Comparison of ENCODE assay signal across 9 mouse cellular contexts in the genomic region with DNA sequence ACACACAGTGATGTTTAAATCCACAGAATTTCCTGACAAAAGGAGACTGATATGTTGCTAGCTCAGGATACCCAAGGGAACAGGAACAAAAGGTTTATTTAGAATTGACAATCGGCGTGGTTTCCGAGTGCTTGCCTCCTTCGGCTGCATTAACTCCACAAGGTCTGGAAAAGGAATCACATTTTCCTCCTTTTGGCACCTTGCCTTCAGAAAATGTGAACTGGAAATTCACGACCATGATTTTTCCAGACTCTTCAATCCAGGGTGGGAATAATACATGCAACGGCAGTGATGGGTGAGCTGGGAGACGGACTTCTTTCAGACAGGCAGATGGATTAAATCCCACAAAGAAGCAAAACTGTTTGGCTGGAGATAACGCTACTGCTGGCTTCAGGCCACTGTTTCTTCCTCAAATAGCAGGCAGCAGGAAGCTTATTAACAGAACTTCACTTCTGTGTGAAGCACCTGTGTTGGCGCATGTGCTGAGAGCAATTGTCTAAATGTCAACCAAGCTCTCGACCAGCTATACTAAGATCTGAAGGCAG. TPM values are rescaled to one million over a fixed set of nuclear protein-coding genes. Genes with fewer than 3 reads are reported as not detected.
A peak's percentile ranks its signal among the peaks of the same experiment; 100 is the strongest.
DNase-seq lines count a peak whose midpoint lies in the region; ATAC-seq lines count a peak whose summit lies in the region.
"Had no signal": no experiment of that assay in that cellular context is flagged by ENCODE, and none has a peak within 500 bp of the region (broad histone marks: within the 10 kb centered on the region; RNA-seq: fewer than 3 reads in every experiment).

No protein-coding gene starts in this region.

- H3K27me3 ChIP-seq in heart, embryonic 10.5 days (ENCODE audit: insufficient read depth, poor library complexity, severe bottlenecking), result no peaks in the 10 kb centered on the region
- no peaks in the 10 kb centered on the region for H3K27me3 ChIP-seq in heart, embryonic 11.5 days (ENCODE audit: control insufficient read depth, insufficient read depth, low read length)
- no peaks in the 10 kb centered on the region for H3K27me3 ChIP-seq in kidney, embryonic 15.5 days
- H3K27me3 ChIP-seq: liver, embryonic 15.5 days had no signal

- H3K36me3 ChIP-seq in heart, embryonic 10.5 days, result no peaks in the 10 kb centered on the region
- no peaks in the 10 kb centered on the region for H3K36me3 ChIP-seq in heart, embryonic 11.5 days (ENCODE audit: control insufficient read depth, insufficient read depth, low read length)
- no peaks in the 10 kb centered on the region for H3K36me3 ChIP-seq in kidney, embryonic 15.5 days
- H3K36me3 ChIP-seq: liver, embryonic 15.5 days had no signal

- no peak overlapping the region for H3K9ac ChIP-seq in heart, embryonic 11.5 days (ENCODE audit: low read depth, low read length)
- no peak overlapping the region for H3K9ac ChIP-seq in kidney, embryonic 15.5 days
- H3K9ac ChIP-seq: liver, embryonic 15.5 days had no signal

- H3K4me3 ChIP-seq in heart, embryonic 10.5 days, result no peak overlapping the region
- H3K4me3 ChIP-seq in heart, embryonic 11.5 days (ENCODE audit: low read depth, low read length), result no peak overlapping the region
- no peak overlapping the region for H3K4me3 ChIP-seq in kidney, embryonic 15.5 days (replicated peaks)
- H3K4me3 ChIP-seq: liver, embryonic 15.5 days had no signal

- H3K9me3 ChIP-seq in heart, embryonic 10.5 days, result no peaks in the 10 kb centered on the region
- no peaks in the 10 kb centered on the region for H3K9me3 ChIP-seq in heart, embryonic 11.5 days (replicated peaks; ENCODE audit: control insufficient read depth, low read length)
- no peaks in the 10 kb centered on the region for H3K9me3 ChIP-seq in kidney, embryonic 15.5 days (replicated peaks)
- H3K9me3 ChIP-seq: liver, embryonic 15.5 days had no signal

- H3K27ac ChIP-seq in heart, embryonic 10.5 days, result no peak overlapping the region
- no peak overlapping the region for H3K27ac ChIP-seq in heart, embryonic 11.5 days (ENCODE audit: low read depth, low read length)
- no peak overlapping the region for H3K27ac ChIP-seq in kidney, embryonic 15.5 days
- H3K27ac ChIP-seq: liver, embryonic 15.5 days had no signal

- 0 out of 2 replicates have a peak overlapping the region, but pooled peaks have one; percentile 22 for H3K4me2 ChIP-seq in heart, embryonic 11.5 days
- H3K4me2 ChIP-seq in kidney, embryonic 15.5 days, result no peak overlapping the region
- H3K4me2 ChIP-seq: liver, embryonic 15.5 days had no signal

- H3K4me1 ChIP-seq in heart, embryonic 10.5 days, result 0 out of 2 replicates have a peak, but pooled peaks cover 3% of the 10 kb centered on the region
- no peaks in the 10 kb centered on the region for H3K4me1 ChIP-seq in heart, embryonic 11.5 days (ENCODE audit: control insufficient read depth, insufficient read depth, low read length)
- no peaks in the 10 kb centered on the region for H3K4me1 ChIP-seq in kidney, embryonic 15.5 days
- H3K4me1 ChIP-seq: liver, embryonic 15.5 days had no signal

- ATAC-seq in heart, embryonic 11.5 days (replicated peaks; ENCODE audit: insufficient number of reproducible peaks, low FRiP score, low TSS enrichment), result no peak
- no peak for ATAC-seq in inflammation-experienced regulatory T-cells, adult 6 months
- no peak for ATAC-seq in kidney, embryonic 15.5 days (replicated peaks; ENCODE audit: low FRiP score)

- peak; percentile 28 to 48 for DNase-seq in heart, adult 18-20 months
- DNase-seq in heart, embryonic 10.5 days (ENCODE audit: low spot score), result no peak
- peak; percentile 57 to 75 for DNase-seq in cerebellum, postnatal 14 days
- DNase-seq in left cerebral cortex, postnatal 36 days (ENCODE audit: low spot score in 2 of 2), result peak; percentile 9 to 15
- peak; percentile 7 for DNase-seq in retina, postnatal 1 day

- intact Hi-C loops in left cerebral cortex, postnatal 36 days (cut with DNase I), result no loop called here

- WGBS in heart, embryonic 10.5 days, result 41% methylated on average over 10 of the region's 10 CpGs
- 39% methylated on average over 10 of the region's 10 CpGs for WGBS in heart, embryonic 11.5 days (ENCODE audit: insufficient replicate concordance)
- 50% methylated on average over 10 of the region's 10 CpGs for WGBS in kidney, embryonic 15.5 days

RNA-seq across cellular contexts. Expression of gene Col28a1, which starts 13.9 kb away (rescaled TPM):
- under 1 TPM; 0.22 to 0.36 TPM for total RNA-seq in heart, adult 18-20 months (2021)
- not detected in 2 replicates for polyA plus RNA-seq in heart, embryonic 10.5 days (2016; fragmentation: Nextera tagmentation; extraction: Ambion mirVana)
- not detected in 2 replicates for polyA plus RNA-seq in heart, embryonic 11.5 days (2014; fragmentation: Nextera tagmentation; extraction: Ambion mirVana)
- total RNA-seq in left cerebral cortex, postnatal 36 days (2021), result under 1 TPM; 0.66 to 0.72 TPM
- not detected for polyA plus RNA-seq in inflammation-experienced regulatory T-cells, adult 6 months (2017; shearing (Covaris generic))
- 0.31 and 0.39 TPM in 2 replicates for polyA plus RNA-seq in kidney, embryonic 15.5 days (2015; fragmentation: Nextera tagmentation; extraction: Ambion mirVana)

RNA-seq across cellular contexts. Expression of gene Mios, which starts 30.6 kb away (rescaled TPM):
- total RNA-seq in heart, adult 18-20 months (2021), result 10 to 100 TPM; 16.8 to 17.1 TPM
- 22.0 and 23.9 TPM in 2 replicates for polyA plus RNA-seq in heart, embryonic 10.5 days (2016; fragmentation: Nextera tagmentation; extraction: Ambion mirVana)
- polyA plus RNA-seq in heart, embryonic 11.5 days (2014; fragmentation: Nextera tagmentation; extraction: Ambion mirVana), result 17.5 and 17.8 TPM in 2 replicates
- total RNA-seq in left cerebral cortex, postnatal 36 days (2021), result 10 to 100 TPM; 23.4 to 23.8 TPM
- 10 to 100 TPM; 10.2 to 16.6 (median 10.8) TPM for polyA plus RNA-seq in inflammation-experienced regulatory T-cells, adult 6 months (2017; shearing (Covaris generic))
- polyA plus RNA-seq in kidney, embryonic 15.5 days (2015; fragmentation: Nextera tagmentation; extraction: Ambion mirVana), result 24.5 and 25.1 TPM in 2 replicates
